Mouse (Mus musculus) megakaryocyte, embryonic 14.5 days (primary cell): Measurements from ENCODE around the gene Npb. TPM values are rescaled to one million over a fixed set of nuclear protein-coding genes. Genes with fewer than 3 reads are reported as not detected.

Source experiments
- H3K27me3 ChIP-seq: replicated peaks from 2 replicates; pipeline ENCODE3; 2012; ENCODE audit warnings: inconsistent platforms
- H3K36me3 ChIP-seq: replicated peaks from 2 replicates; pipeline ENCODE3; 2012; ENCODE audit warnings: low read length, inconsistent platforms, mixed read lengths
- H3K4me1 ChIP-seq: 2 replicates; pipeline ENCODE4 v1.6.1; 2012; ENCODE audit warnings: inconsistent platforms
- H3K4me3 ChIP-seq: replicated peaks from 2 replicates; pipeline ENCODE3; 2012; ENCODE audit warnings: moderate library complexity, mild to moderate bottlenecking, inconsistent platforms
- H3K9me3 ChIP-seq: 2 replicates; pipeline ENCODE4 v1.6.1; 2012; ENCODE audit warnings: inconsistent platforms
- FLI1 ChIP-seq: IDR thresholded peaks from 2 replicates; pipeline ENCODE4 v1.6.1; 2012; ENCODE audit warnings: low read length, inconsistent platforms, mixed read lengths
- GATA1 ChIP-seq: IDR thresholded peaks from 3 replicates; pipeline ENCODE4 v1.6.1; 2012; ENCODE audit warnings: mixed read lengths, low read length, inconsistent platforms, borderline replicate concordance
- polyA plus RNA-seq: library from polyadenylated mRNA; stranded (reverse); fragments of >175 nt; gene quantifications from 2 replicates; pipeline ENCODE4 v1.2.3, GENCODE M21; 2012; ENCODE audit warnings: low replicate concordance; ENCODE audit not compliant: insufficient read depth

The Npb gene
- polyA plus RNA-seq, 1 experiment = 2.7 TPM

DNA sequence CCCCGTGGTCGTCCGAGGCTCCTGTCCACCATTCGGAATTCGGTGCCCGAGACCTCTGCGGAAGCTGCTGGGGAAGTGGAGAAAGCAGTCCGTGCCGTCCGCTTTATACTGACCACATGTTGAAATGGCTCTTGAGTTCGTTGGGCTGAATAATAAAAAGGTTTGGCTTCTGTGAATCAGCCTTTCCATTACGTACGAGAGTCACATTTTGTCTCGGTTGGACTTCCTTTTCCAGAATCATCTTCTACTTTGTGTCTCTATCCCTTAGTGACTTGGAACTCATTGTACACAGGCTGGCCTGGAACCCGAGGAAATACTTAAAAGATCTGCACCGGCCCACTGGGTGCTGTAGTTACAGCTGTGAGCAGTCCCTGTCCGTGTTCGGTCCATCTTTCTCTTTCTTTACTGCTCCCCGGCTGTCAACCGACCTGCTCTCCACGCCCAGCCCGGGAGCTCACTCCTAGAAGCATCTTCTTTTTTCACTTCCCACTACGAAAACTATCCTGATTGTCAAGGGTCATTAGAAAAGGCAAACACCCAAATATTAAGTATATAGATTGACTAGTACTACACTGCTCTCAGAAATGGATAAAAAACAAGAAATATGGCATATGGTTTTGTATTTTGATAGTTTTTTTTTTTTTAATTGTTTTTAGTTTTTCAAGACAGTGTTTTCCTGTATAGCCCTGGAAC is 34.5 kb upstream of the Npb start:
- Histone ChIP-seq H3K9me3 (no peaks in the 10 kb centered on the region), H3K4me3 (peak overlapping the region; percentile 99), H3K27me3 (no peaks in the 10 kb centered on the region), H3K36me3 (peaks cover 49% of the 10 kb centered on the region), H3K4me1 (peaks cover 72% of the 10 kb centered on the region)
- TF ChIP-seq FLI1 (no peak), GATA1 (no peak)

DNA sequence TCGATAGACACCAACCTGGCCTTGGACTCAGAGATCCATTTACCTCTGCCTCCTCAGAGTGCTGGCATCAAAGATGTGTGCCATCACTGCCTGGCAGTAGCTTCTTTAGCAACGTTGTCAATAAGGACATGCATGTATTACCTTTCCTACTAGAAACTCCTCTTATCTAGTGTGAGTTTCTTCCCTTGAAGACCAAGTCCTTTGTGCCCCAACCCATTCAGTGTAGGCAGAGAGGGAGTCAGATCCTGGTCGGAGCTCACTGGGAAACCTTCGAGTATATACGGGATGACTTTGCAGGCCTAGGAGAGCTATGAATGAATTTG is 34.0 kb upstream of the Npb start:
- peaks cover 53% of the 10 kb centered on the region for H3K36me3 ChIP-seq
- peak overlapping the region; percentile 99 for H3K4me3 ChIP-seq
- H3K27me3 ChIP-seq = no peaks in the 10 kb centered on the region
- no peaks in the 10 kb centered on the region for H3K9me3 ChIP-seq
- peaks cover 77% of the 10 kb centered on the region for H3K4me1 ChIP-seq
- no peak for TF ChIP-seq FLI1
- TF ChIP-seq GATA1 = no peak

DNA sequence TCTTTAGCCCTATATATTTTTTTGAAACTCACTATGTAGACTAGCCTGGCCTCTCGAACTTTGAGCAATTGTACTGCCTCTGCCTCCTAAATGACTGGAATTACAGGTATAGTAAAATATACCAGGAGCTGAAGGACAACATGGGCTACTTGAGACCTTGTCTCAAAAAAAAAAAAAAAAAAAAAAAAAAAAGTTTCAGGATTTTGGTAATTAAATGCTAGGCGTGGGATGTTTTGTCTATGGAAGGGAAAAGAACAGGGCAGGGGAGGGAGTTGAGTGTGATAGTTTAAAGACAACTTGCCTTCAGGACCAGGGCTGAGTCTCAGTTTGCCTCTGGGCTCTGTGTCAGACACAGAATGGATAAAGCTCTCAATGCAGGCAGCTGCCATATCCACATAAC is 33.2 kb upstream of the Npb start:
- TF ChIP-seq GATA1 = no peak
- TF ChIP-seq FLI1 = no peak
- Histone ChIP-seq H3K9me3 (no peaks in the 10 kb centered on the region), H3K36me3 (peaks cover 58% of the 10 kb centered on the region), H3K27me3 (no peaks in the 10 kb centered on the region), H3K4me1 (peaks cover 83% of the 10 kb centered on the region), H3K4me3 (peak overlapping the region; percentile 38)

DNA sequence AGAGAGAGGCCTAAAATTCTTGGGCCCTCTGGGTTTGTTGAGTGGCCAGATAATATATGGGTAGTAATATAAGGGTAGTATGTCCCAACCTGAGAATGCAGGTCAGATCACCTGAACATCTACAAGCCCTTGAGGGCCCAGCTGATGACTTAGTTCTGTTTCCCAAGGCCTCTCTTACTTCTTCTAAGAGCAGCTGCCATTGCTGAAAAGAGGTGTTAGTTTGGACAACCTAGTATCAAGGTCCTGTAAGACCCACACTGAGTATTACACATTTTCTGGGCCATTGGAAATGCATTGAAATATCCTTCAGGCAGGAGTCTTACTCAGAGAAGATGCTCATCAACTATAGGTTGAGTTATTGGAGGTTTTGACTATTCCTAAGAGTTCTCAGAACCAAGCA is 32.3 kb upstream of the Npb start:
- peaks cover 52% of the 10 kb centered on the region for H3K36me3 ChIP-seq
- H3K9me3 ChIP-seq = no peaks in the 10 kb centered on the region
- H3K4me3 ChIP-seq = no peak overlapping the region
- peaks cover 79% of the 10 kb centered on the region for H3K4me1 ChIP-seq
- H3K27me3 ChIP-seq = no peaks in the 10 kb centered on the region
- no peak for TF ChIP-seq FLI1
- no peak for TF ChIP-seq GATA1

DNA sequence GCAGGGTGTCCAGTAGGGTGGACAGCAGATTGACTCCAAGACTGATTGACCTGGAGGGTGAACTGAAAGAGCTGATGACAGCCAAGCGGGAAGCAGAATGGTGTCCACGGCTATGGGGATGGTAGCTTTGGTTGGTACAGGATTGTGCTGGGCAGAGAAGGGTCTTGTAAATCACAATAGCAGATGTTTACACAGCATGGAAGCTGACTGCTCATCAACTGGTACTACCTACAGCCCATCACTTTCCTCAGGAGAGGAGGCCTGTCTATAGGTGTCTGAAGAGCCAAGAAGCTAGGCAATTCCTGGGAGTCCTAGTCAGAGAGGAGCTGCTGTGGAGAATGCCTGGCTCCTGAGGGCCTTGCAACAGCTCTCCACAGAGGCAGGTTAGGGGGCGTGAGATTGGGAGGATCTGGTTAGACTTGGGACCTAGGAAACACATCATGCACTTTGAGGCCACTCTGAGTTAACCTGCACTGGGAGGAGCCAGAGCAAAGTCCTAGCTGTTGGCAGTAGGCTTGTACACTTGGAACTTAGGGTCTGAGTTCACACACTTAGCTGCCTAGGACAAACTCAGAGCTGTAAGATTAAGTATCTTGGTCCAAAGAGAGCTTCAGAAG is 31.8 kb upstream of the Npb start:
- TF ChIP-seq GATA1 (no peak), FLI1 (no peak)
- H3K9me3 ChIP-seq = no peaks in the 10 kb centered on the region
- H3K4me1 ChIP-seq = peaks cover 74% of the 10 kb centered on the region
- no peaks in the 10 kb centered on the region for H3K27me3 ChIP-seq
- peak overlapping the region; percentile 23 for H3K4me3 ChIP-seq
- H3K36me3 ChIP-seq = peaks cover 47% of the 10 kb centered on the region

DNA sequence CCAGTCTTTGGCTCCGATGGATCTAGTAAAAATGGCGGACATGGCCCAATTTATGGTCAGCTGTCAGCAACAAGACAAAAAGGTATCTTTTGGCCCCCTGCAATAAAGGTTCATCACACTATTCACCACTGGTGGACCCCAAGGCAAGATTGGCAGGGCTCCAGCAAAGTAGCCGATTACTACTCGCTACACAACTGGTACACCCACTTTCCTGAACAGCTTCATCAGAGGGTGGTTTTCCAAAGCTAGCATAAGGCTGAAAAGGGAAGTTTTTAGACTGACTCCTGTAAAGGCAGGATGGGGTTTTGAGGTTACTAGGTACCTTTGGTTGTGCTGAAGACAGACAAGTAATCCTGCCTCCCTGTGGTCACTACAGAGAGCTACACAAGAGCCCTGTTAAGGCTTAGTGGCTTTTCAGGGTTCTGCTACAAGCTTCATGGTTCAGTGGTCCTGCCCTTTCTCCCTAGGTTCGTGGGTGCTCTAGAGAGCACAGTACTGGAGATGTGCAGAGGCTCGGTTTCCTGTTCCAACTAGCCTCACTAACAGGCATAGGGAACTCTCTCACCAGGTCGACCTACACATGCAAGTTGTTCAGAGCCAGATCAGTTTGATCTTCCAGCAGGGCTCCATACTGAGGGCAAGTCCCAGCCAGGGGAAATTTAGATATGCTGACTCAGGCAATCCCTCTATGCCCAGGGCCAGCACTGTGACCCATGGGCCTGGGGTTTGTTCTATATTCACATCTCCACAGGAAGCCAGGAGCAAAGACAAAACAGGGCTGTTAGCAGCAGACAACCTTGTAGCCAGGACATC is 30.9 kb upstream of the Npb start:
- H3K9me3 ChIP-seq = no peaks in the 10 kb centered on the region
- TF ChIP-seq GATA1 (no peak), FLI1 (no peak)
- H3K27me3 ChIP-seq = no peaks in the 10 kb centered on the region
- H3K36me3 ChIP-seq = peaks cover 46% of the 10 kb centered on the region
- H3K4me3 ChIP-seq = no peak overlapping the region
- H3K4me1 ChIP-seq = peaks cover 74% of the 10 kb centered on the region

DNA sequence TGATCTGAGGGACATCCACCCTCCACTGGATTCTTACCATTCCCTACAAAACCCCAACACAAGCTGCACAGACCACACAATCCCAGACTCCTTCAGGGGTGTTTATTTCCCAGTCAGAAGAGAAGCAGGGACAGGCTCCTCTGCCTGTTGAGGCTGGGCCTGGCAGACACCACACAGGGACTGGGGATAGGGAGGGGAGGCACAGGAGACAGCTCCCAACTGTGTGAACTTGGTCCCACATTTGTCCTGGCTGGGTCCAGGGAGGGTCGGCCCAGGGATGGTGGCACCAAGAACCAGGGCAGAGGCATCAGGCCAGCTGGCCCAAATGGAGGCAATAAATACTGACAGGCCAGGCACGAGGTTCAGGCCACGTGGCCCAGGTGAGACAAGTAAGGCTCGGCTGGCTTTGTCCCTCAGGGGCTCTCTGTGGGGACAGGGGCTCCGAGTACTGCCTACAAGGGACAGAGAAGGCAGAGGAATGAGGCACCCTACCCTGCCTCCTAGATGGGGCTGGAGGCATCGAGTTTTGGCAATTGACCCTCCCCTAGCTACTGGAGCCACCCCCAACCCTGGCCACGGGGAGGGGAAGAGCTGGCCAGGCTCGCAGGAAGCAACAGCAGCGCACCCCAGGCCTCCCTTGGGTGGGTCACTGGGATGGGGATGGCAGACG is 30.1 kb upstream of the Npb start:
- TF ChIP-seq GATA1 = no peak
- no peak for TF ChIP-seq FLI1
- H3K4me3 ChIP-seq = peak overlapping the region; percentile 71
- H3K27me3 ChIP-seq = no peaks in the 10 kb centered on the region
- no peaks in the 10 kb centered on the region for H3K9me3 ChIP-seq
- peaks cover 78% of the 10 kb centered on the region for H3K4me1 ChIP-seq
- peaks cover 46% of the 10 kb centered on the region for H3K36me3 ChIP-seq

DNA sequence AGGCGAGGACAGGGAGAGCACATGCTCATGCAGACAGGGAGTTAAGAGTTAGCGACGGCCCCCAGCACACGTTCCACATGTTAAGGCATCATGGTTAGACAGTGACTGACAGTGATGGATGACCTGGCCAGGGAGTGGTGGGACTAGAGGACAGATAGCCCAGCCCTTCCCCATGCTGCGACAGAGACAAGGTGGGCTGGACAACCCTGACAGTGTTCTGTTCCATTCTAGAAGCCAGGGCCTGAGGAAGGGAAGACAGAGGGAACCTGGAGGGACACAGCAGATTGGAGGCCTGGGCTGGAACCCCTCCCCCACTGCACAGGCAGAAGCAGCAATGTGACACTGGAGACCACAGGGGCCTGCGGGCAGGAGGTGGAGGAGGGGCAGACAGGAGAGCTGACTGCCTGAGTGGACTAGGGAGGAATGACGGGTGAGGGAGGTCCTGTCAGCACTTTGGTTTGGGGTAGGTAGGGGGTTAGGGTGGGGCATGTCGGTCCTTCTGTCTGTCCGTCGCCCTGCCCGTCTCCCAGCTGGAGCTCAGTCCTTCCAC is 29.5 kb upstream of the Npb start:
- H3K4me1 ChIP-seq = peaks cover 78% of the 10 kb centered on the region
- H3K27me3 ChIP-seq = no peaks in the 10 kb centered on the region
- TF ChIP-seq GATA1 (no peak), FLI1 (no peak)
- H3K4me3 ChIP-seq = peak overlapping the region; percentile 98
- no peaks in the 10 kb centered on the region for H3K9me3 ChIP-seq
- H3K36me3 ChIP-seq = peaks cover 47% of the 10 kb centered on the region

DNA sequence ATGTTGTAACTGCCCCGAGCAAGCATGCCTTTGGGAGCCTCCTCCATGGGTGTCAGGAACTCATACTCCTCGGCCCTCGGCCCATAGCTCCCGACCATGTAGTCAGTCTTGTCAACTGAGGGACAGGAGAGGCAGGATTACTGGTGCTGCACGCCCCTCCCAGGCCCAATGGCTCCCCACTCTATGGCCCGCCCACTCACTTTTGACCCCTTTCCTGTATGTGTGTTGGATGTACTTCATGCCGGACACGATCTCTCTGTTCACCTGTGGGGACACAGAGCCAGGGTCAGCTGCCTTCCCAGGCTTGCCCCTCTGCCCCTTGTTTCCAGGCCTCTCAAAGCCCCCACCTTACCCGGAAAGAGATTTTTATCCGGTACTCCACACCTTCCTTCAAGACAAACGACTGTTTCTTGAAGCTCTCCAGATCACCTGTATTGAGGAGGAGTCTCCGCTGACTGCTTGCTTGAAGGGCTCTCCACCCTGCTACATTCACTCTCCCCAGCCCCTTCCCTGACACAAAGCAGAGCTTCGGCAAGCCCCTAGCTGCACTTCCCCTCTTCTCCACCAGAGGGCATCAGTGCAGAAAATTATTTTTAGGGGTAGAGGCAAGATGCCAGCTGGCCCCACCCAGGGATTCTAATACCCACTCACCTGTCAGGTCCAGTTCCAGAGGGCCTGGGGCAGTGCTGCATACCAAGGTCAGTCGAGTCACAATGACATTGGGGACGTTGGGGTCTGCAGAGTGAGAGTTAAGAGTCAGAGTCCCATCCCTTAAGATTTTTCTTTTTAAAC is 28.8 kb upstream of the Npb start:
- no peak for TF ChIP-seq GATA1
- no peak for TF ChIP-seq FLI1

More for the DNA sequence above, 28.8 kb upstream of the Npb start:
- peaks cover 51% of the 10 kb centered on the region for H3K36me3 ChIP-seq
- H3K27me3 ChIP-seq = no peaks in the 10 kb centered on the region
- no peaks in the 10 kb centered on the region for H3K9me3 ChIP-seq
- H3K4me1 ChIP-seq = peaks cover 73% of the 10 kb centered on the region
- peak overlapping the region; percentile 98 for H3K4me3 ChIP-seq
